Mouse (Mus musculus): ENCODE measurements around the gene Uhrf1.

DNA sequence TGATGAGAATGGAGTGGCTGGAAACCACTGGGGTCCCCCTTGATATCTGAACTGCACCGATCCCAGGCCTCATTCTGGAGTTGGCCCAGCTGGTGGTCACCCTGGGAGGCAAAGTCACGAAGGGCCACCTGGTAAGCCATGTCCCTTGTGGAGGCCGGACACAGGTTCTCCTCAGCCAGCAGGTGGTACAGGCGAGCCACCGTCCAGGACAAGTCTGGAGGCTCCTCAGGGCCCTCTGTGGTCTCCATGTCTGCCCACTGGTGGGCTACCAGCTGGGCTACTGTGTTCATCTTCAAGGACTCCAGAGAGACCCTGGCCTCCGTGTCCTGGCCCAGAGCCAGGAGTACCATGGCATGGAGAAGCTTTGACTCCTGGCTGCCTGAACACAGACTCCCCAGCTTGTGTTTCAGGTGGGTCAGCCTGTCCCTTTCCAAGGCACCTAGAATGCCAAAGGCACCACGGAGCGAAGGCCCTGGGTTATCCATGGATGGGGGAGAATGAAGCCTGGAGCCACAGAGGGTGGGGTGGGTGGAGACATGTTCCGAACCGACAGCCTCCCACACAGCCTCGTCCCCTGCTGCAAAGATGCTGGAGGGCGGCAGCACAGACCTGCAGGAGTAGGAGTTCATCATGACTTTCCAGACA lies 31.4 kb upstream of the Uhrf1 start:
- TF ChIP-seq CTCF (IDR thresholded peaks at IDR 0.05; ENCODE audit: control insufficient read depth, insufficient read depth, low read length) (no peak), POLR2A (IDR thresholded peaks at IDR 0.05; ENCODE audit: borderline replicate concordance, control insufficient read depth, low read depth, low read length) (no peak)
